Mouse (Mus musculus): ENCODE data around the gene Itga1. TPM values are rescaled to one million over a fixed set of nuclear protein-coding genes. Genes with fewer than 3 reads are reported as not detected.

Gene Itga1
- polyA plus RNA-seq, 1 experiment from 2014 or later = 5.6 TPM

- Histone ChIP-seq H3K9me3 (replicated peaks) (no peaks in the 10 kb centered on the region), H3K4me3 (no peak overlapping the region), H3K4me2 (no peak overlapping the region), H3K27ac (no peak overlapping the region), H3K9ac (no peak overlapping the region), H3K36me3 (ENCODE audit: poor library complexity, severe bottlenecking) (no peaks in the 10 kb centered on the region), H3K27me3 (peaks cover 14% of the 10 kb centered on the region), H3K4me1 (peaks cover 11% of the 10 kb centered on the region)
- 51% methylated on average over 5 of the region's 5 CpGs for WGBS
- ATAC-seq = no peak
Measured at GRCm38 (mm10) chr13:115096965-115097364, 4.8 kb downstream of the Itga1 start.

- Histone ChIP-seq H3K4me1 (peaks cover 6% of the 10 kb centered on the region), H3K4me3 (no peak overlapping the region), H3K9ac (no peak overlapping the region), H3K4me2 (no peak overlapping the region), H3K9me3 (replicated peaks) (no peaks in the 10 kb centered on the region), H3K27me3 (peaks cover 12% of the 10 kb centered on the region), H3K36me3 (ENCODE audit: poor library complexity, severe bottlenecking) (no peaks in the 10 kb centered on the region), H3K27ac (no peak overlapping the region)
- no peak for ATAC-seq
- WGBS = 62% methylated on average over 2 of the region's 2 CpGs
Measured at GRCm38 (mm10) chr13:115096216-115096615, 5.5 kb downstream of the Itga1 start.

GRCm38 (mm10) chr13:115095392-115095791 is 6.4 kb downstream of the Itga1 start:
- H3K27me3 ChIP-seq = peaks cover 4% of the 10 kb centered on the region
- no peak overlapping the region for H3K4me3 ChIP-seq
- WGBS = 90% methylated on average over 2 of the region's 2 CpGs
- H3K9ac ChIP-seq = no peak overlapping the region
- no peaks in the 10 kb centered on the region for H3K36me3 ChIP-seq (ENCODE audit: poor library complexity, severe bottlenecking)
- peaks cover 6% of the 10 kb centered on the region; the same call in 1 of the 2 replicates for H3K4me1 ChIP-seq
- H3K4me2 ChIP-seq = no peak overlapping the region
- H3K9me3 ChIP-seq (replicated peaks) = no peaks in the 10 kb centered on the region
- no peak for ATAC-seq
- H3K27ac ChIP-seq = no peak overlapping the region

GRCm38 (mm10) chr13:115091511-115091910 is 10.3 kb downstream of the Itga1 start:
- Histone ChIP-seq H3K4me2 (no peak overlapping the region), H3K9me3 (replicated peaks) (peaks cover 4% of the 10 kb centered on the region; the same call in 1 of the 2 replicates), H3K27ac (no peak overlapping the region), H3K36me3 (ENCODE audit: poor library complexity, severe bottlenecking) (peaks cover 20% of the 10 kb centered on the region), H3K9ac (no peak overlapping the region), H3K27me3 (no peaks in the 10 kb centered on the region), H3K4me1 (peaks cover 22% of the 10 kb centered on the region), H3K4me3 (no peak overlapping the region)
- WGBS = 70% methylated on average over 3 of the region's 3 CpGs
- no peak for ATAC-seq

GRCm38 (mm10) chr13:115090977-115091445 is 10.8 kb downstream of the Itga1 start:
- Histone ChIP-seq H3K27me3 (no peaks in the 10 kb centered on the region), H3K27ac (no peak overlapping the region), H3K4me2 (peak overlapping the region; percentile 95), H3K4me3 (peak overlapping the region; percentile 64), H3K9me3 (replicated peaks) (peaks cover 4% of the 10 kb centered on the region; the same call in 1 of the 2 replicates), H3K4me1 (peaks cover 22% of the 10 kb centered on the region), H3K36me3 (ENCODE audit: poor library complexity, severe bottlenecking) (peaks cover 24% of the 10 kb centered on the region), H3K9ac (peak overlapping the region; percentile 60; the same call in 1 of the 2 replicates)
- WGBS = 49% methylated on average over 9 of the region's 9 CpGs
- no peak for ATAC-seq

GRCm38 (mm10) chr13:115090069-115090976 is 11.4 kb downstream of the Itga1 start, which contains the start of gene Pelo:
Gene Pelo, minus strand, starts transcription at chr13:115090186.
- no peaks in the 10 kb centered on the region for H3K27me3 ChIP-seq
- WGBS = under 1% methylated on average over 60 of the region's 60 CpGs
- H3K4me1 ChIP-seq = peaks cover 22% of the 10 kb centered on the region
- peak; percentile 97 for ATAC-seq
- peaks cover 29% of the 10 kb centered on the region for H3K36me3 ChIP-seq (ENCODE audit: poor library complexity, severe bottlenecking)
- peak within 1 kb of the TSS; percentile 95 for H3K4me2 ChIP-seq
- H3K4me3 ChIP-seq = peak within 1 kb of the TSS; percentile 64
- H3K9ac ChIP-seq = peak within 1 kb of the TSS; percentile 79
- H3K27ac ChIP-seq = peak within 1 kb of the TSS; percentile 40; the same call in 1 of the 2 replicates
- H3K9me3 ChIP-seq (replicated peaks) = peaks cover 4% of the 10 kb centered on the region; the same call in 1 of the 2 replicates

GRCm38 (mm10) chr13:115089395-115090025 is 12.3 kb downstream of the Itga1 start:
- no peak overlapping the region for H3K27ac ChIP-seq
- ATAC-seq = peak; percentile 75
- no peaks in the 10 kb centered on the region for H3K27me3 ChIP-seq
- peak overlapping the region; percentile 64 for H3K4me3 ChIP-seq
- peak overlapping the region; percentile 95 for H3K4me2 ChIP-seq
- peaks cover 30% of the 10 kb centered on the region for H3K36me3 ChIP-seq (ENCODE audit: poor library complexity, severe bottlenecking)
- peaks cover 4% of the 10 kb centered on the region; the same call in 1 of the 2 replicates for H3K9me3 ChIP-seq (replicated peaks)
- peak overlapping the region; percentile 79 for H3K9ac ChIP-seq
- peaks cover 22% of the 10 kb centered on the region for H3K4me1 ChIP-seq
- WGBS = 11% methylated on average over 30 of the region's 35 CpGs

- Histone ChIP-seq H3K4me3 (peak overlapping the region; percentile 64), H3K9ac (peak overlapping the region; percentile 79), H3K36me3 (ENCODE audit: poor library complexity, severe bottlenecking) (peaks cover 30% of the 10 kb centered on the region), H3K27me3 (no peaks in the 10 kb centered on the region), H3K4me1 (peaks cover 22% of the 10 kb centered on the region), H3K27ac (no peak overlapping the region), H3K9me3 (replicated peaks) (peaks cover 4% of the 10 kb centered on the region; the same call in 1 of the 2 replicates), H3K4me2 (peak overlapping the region; percentile 95)
- no peak for ATAC-seq
- 76% methylated on average over 11 of the region's 11 CpGs for WGBS
Measured at GRCm38 (mm10) chr13:115089020-115089394, 12.8 kb downstream of the Itga1 start.

GRCm38 (mm10) chr13:115085974-115086373 is 15.8 kb downstream of the Itga1 start:
- H3K27ac ChIP-seq = no peak overlapping the region
- WGBS = 95% methylated on average over 6 of the region's 6 CpGs
- no peaks in the 10 kb centered on the region for H3K27me3 ChIP-seq
- H3K36me3 ChIP-seq (ENCODE audit: poor library complexity, severe bottlenecking) = peaks cover 30% of the 10 kb centered on the region
- ATAC-seq = no peak
- peaks cover 4% of the 10 kb centered on the region; the same call in 1 of the 2 replicates for H3K9me3 ChIP-seq (replicated peaks)
- H3K4me3 ChIP-seq = no peak overlapping the region
- H3K4me1 ChIP-seq = peaks cover 20% of the 10 kb centered on the region
- H3K9ac ChIP-seq = no peak overlapping the region
- H3K4me2 ChIP-seq = no peak overlapping the region

- H3K4me3 ChIP-seq = no peak overlapping the region
- H3K4me1 ChIP-seq = 0 out of 2 replicates have a peak, but pooled peaks cover under 1% of the 10 kb centered on the region
- H3K27ac ChIP-seq = no peak overlapping the region
- 95% methylated on average over 7 of the region's 7 CpGs for WGBS
- H3K27me3 ChIP-seq = no peaks in the 10 kb centered on the region
- no peaks in the 10 kb centered on the region for H3K9me3 ChIP-seq (replicated peaks)
- no peak overlapping the region for H3K9ac ChIP-seq
- H3K36me3 ChIP-seq (ENCODE audit: poor library complexity, severe bottlenecking) = peaks cover 17% of the 10 kb centered on the region
- ATAC-seq = no peak
- H3K4me2 ChIP-seq = no peak overlapping the region
Measured at GRCm38 (mm10) chr13:115082339-115082738, 19.4 kb downstream of the Itga1 start.

GRCm38 (mm10) chr13:115079996-115080585 is 21.7 kb downstream of the Itga1 start:
- WGBS = 94% methylated on average over 3 of the region's 3 CpGs
- Histone ChIP-seq H3K27ac (no peak overlapping the region), H3K9ac (no peak overlapping the region), H3K9me3 (replicated peaks) (no peaks in the 10 kb centered on the region), H3K36me3 (ENCODE audit: poor library complexity, severe bottlenecking) (no peaks in the 10 kb centered on the region), H3K4me1 (no peaks in the 10 kb centered on the region), H3K27me3 (no peaks in the 10 kb centered on the region), H3K4me3 (no peak overlapping the region), H3K4me2 (no peak overlapping the region)
- no peak for ATAC-seq
